Mouse (Mus musculus): ENCODE measurements around the gene Auts2.

DNA sequence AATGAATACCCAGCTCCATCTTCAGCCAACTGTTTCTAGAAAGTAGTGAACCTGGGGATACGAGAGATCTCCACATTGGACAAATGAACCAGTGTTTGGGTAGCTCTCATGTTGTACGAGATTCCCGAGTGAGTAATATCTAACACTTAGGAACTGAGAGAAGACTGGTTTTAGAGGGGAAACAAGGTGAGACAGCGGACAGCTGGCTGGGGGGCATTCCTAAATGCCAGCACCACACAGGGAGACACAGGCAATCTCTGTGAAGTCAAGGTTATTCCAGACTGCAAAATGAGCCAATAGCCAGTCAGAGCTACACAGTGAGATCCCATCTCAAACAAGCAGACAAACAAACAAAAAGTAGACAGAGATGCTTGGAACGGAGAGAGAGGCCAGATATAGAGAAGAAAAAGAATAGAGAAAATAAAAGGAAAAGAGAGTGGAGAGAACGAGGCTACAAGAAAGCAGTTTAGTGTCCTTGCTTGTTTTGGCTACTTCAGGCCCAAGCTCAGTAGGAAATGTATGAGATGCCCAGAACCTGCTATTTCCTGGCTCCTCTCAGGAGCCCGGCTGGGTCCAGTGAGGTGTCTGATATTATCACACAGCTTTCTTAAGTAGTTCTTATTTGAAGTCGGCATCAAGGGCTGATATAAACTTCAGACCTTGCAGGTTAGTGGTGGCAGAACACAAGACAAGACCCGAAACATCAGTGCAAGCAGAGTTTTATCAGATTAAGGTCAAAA, 224.9 kb downstream of the Auts2 start:
- TF ChIP-seq CTCF (IDR thresholded peaks at IDR 0.05; ENCODE audit: insufficient read depth, low read length), result no peak
- TF ChIP-seq POLR2A (IDR thresholded peaks at IDR 0.05; ENCODE audit: borderline replicate concordance, extremely low read depth, low read depth, low read length), result no peak

Measured in lung, adult 2 months (tissue).